Mouse (Mus musculus) CH12.LX (cell line): Measurements from ENCODE around the gene Abcc2. TPM values are rescaled to one million over a fixed set of nuclear protein-coding genes. Genes with fewer than 3 reads are reported as not detected.

Experiments
- DNase-seq: peaks from one replicate; pipeline ENCODE4 v3.0.0-alpha.2; 2013; ENCODE audit errors: extremely low read depth
- H3K27ac ChIP-seq: 2 replicates; pipeline ENCODE4 v1.5.1; 2012; ENCODE audit warnings: low read depth, mild to moderate bottlenecking, control low read depth, moderate library complexity; ENCODE audit not compliant: insufficient read depth
- H3K27me3 ChIP-seq: replicated peaks from 2 replicates; pipeline ENCODE3; 2012; ENCODE audit warnings: inconsistent platforms
- H3K36me3 ChIP-seq, 2 experiments: replicated peaks in 1 of 2; 2 replicates each; pipeline versions ENCODE3 to v1.6.1; 2012; ENCODE audit warnings: inconsistent platforms in 1 of 2, low read length in 1 of 2, mild to moderate bottlenecking in 1 of 2, mixed read lengths in 1 of 2, moderate library complexity in 1 of 2; ENCODE audit not compliant: control insufficient read depth in 1 of 2, insufficient read depth in 1 of 2
- H3K4me1 ChIP-seq, 2 experiments: 2 replicates each; pipeline ENCODE4 v1.6.1; 2012; ENCODE audit warnings: inconsistent platforms in 1 of 2, moderate library complexity in 1 of 2; ENCODE audit not compliant: insufficient read depth in 2 of 2, control insufficient read depth in 1 of 2
- H3K4me2 ChIP-seq: 2 replicates; pipeline ENCODE4 v1.6.1; 2012; ENCODE audit warnings: low read depth, mild to moderate bottlenecking, control low read depth; ENCODE audit not compliant: poor library complexity, insufficient read depth, severe bottlenecking
- H3K4me3 ChIP-seq, 3 experiments: fragments of 150-350 bp in 1 of 3; sonication (generic) in 1 of 3; replicated peaks in 1 of 3; 2 replicates each; pipeline versions ENCODE3 to v1.5.1; 2011 to 2012; ENCODE audit warnings: low read depth in 2 of 3, low read length in 2 of 3, mild to moderate bottlenecking in 2 of 3, moderate library complexity in 2 of 3, control low read depth in 1 of 3, improper control_type of control experiment in 1 of 3, inconsistent platforms in 1 of 3, mixed read lengths in 1 of 3; ENCODE audit not compliant: poor library complexity in 1 of 3
- H3K79me2 ChIP-seq: replicated peaks from 2 replicates; pipeline ENCODE4 v1.6.1; 2012; ENCODE audit warnings: mild to moderate bottlenecking, moderate library complexity; ENCODE audit not compliant: control insufficient read depth, poor library complexity, insufficient read depth, severe bottlenecking; ENCODE audit errors: extremely low read depth
- H3K9ac ChIP-seq: 2 replicates; pipeline ENCODE4 v1.6.1; 2012; ENCODE audit warnings: low read depth, mild to moderate bottlenecking, control low read depth, moderate library complexity; ENCODE audit not compliant: insufficient read depth
- H3K9me3 ChIP-seq: replicated peaks from 2 replicates; pipeline ENCODE3; 2012; ENCODE audit warnings: low read length, inconsistent platforms, mixed read lengths
- BHLHE40 ChIP-seq: IDR thresholded peaks from 2 replicates; pipeline ENCODE4 v1.6.1; 2011; ENCODE audit warnings: mild to moderate bottlenecking, low read depth, low read length, improper control_type of control experiment
- CTCF ChIP-seq, 2 experiments: IDR thresholded peaks in 1 of 2; conservative IDR thresholded peaks in 1 of 2; 2 replicates each; pipeline ENCODE4 v1.5.1; 2011 to 2012; ENCODE audit warnings: low read depth in 2 of 2, low read length in 2 of 2, improper control_type of control experiment in 1 of 2, inconsistent platforms in 1 of 2, mild to moderate bottlenecking in 1 of 2, moderate library complexity in 1 of 2
- E2F4 ChIP-seq: IDR thresholded peaks from 2 replicates; pipeline ENCODE4 v1.6.1; 2011; ENCODE audit warnings: low read depth, low read length, improper control_type of control experiment; ENCODE audit not compliant: insufficient replicate concordance
- ELF1 ChIP-seq: IDR thresholded peaks from 2 replicates; pipeline ENCODE4 v1.6.1; 2014; ENCODE audit warnings: low read depth, mild to moderate bottlenecking, inconsistent platforms, low read length, improper control_type of control experiment
- HCFC1 ChIP-seq: IDR thresholded peaks from 2 replicates; pipeline ENCODE4 v1.6.1; 2012; ENCODE audit warnings: low read depth, mild to moderate bottlenecking, inconsistent platforms, low read length, improper control_type of control experiment
- JUND ChIP-seq: conservative IDR thresholded peaks from 2 replicates; pipeline ENCODE4 v1.6.1; 2011; ENCODE audit warnings: low read depth, low read length, improper control_type of control experiment
- MAFK ChIP-seq: IDR thresholded peaks from 2 replicates; pipeline ENCODE4 v1.6.1; 2011; ENCODE audit warnings: low read length, improper control_type of control experiment; ENCODE audit not compliant: insufficient replicate concordance
- MAX ChIP-seq: IDR thresholded peaks from 2 replicates; pipeline ENCODE4 v1.6.1; 2011; ENCODE audit warnings: low read length, improper control_type of control experiment
- MAZ ChIP-seq: IDR thresholded peaks from 2 replicates; pipeline ENCODE4 v1.6.1; 2012; ENCODE audit warnings: low read depth, mild to moderate bottlenecking, inconsistent platforms, low read length, improper control_type of control experiment, moderate library complexity
- MXI1 ChIP-seq: IDR thresholded peaks from 2 replicates; pipeline ENCODE4 v1.6.1; 2011; ENCODE audit warnings: mild to moderate bottlenecking, low read depth, low read length, improper control_type of control experiment
- MYC ChIP-seq: IDR thresholded peaks from 2 replicates; pipeline ENCODE4 v1.6.1; 2011; ENCODE audit warnings: low read depth, mild to moderate bottlenecking, improper control_type of control experiment, low read length
- PAX5 ChIP-seq: IDR thresholded peaks from 2 replicates; pipeline ENCODE4 v1.6.1; 2012; ENCODE audit warnings: low read length, inconsistent platforms, mixed read lengths
- POLR2A ChIP-seq: IDR thresholded peaks from 2 replicates; pipeline ENCODE4 v1.6.1; 2011; ENCODE audit warnings: low read depth, mild to moderate bottlenecking, improper control_type of control experiment, low read length
- RAD21 ChIP-seq: IDR thresholded peaks from 2 replicates; pipeline ENCODE4 v1.6.1; 2011; ENCODE audit warnings: low read depth, mild to moderate bottlenecking, low read length, improper control_type of control experiment, moderate library complexity
- RCOR1 ChIP-seq: conservative IDR thresholded peaks from 2 replicates; pipeline ENCODE4 v1.6.1; 2012; ENCODE audit warnings: low read depth, mild to moderate bottlenecking, inconsistent platforms, low read length, improper control_type of control experiment
- SMC3 ChIP-seq: IDR thresholded peaks from 2 replicates; pipeline ENCODE4 v1.6.1; 2011; ENCODE audit warnings: low read depth, low read length, improper control_type of control experiment
- TBP ChIP-seq: conservative IDR thresholded peaks from 2 replicates; pipeline ENCODE4 v1.6.1; 2011; ENCODE audit warnings: low read depth, low read length, improper control_type of control experiment
- UBTF ChIP-seq: IDR thresholded peaks from 2 replicates; pipeline ENCODE4 v1.6.1; 2012; ENCODE audit warnings: low read depth, mild to moderate bottlenecking, inconsistent platforms, low read length, improper control_type of control experiment, moderate library complexity
- ZMIZ1 ChIP-seq: IDR thresholded peaks from 2 replicates; pipeline ENCODE4 v1.6.1; 2012; ENCODE audit warnings: low read depth, mild to moderate bottlenecking, inconsistent platforms, low read length, improper control_type of control experiment
- ZNF384 ChIP-seq: IDR thresholded peaks from 2 replicates; pipeline ENCODE4 v1.6.1; 2012; ENCODE audit warnings: low read depth, low read length, improper control_type of control experiment, inconsistent platforms
- dilution Hi-C: fragments of 300-500 bp; cut with MboI; formaldehyde crosslinking; loops from 2 replicates; pipeline ENCODE4 v1.14.3; 2020; ENCODE audit warnings: low sequenced_read_pairs; ENCODE audit not compliant: extremely low pct_unique_long_range_greater_than_20kb, extremely low pct_ligation_motif_present
- in situ Hi-C: fragments of 300-500 bp; cut with MboI; formaldehyde crosslinking; loops from 3 replicates; pipeline ENCODE4 v1.14.3; 2019; ENCODE audit warnings: low sequenced_read_pairs, low pct_ligation_motif_present, low pct_unique_long_range_greater_than_20kb, mixed read lengths
- polyA plus RNA-seq: library from polyadenylated mRNA; unstranded; fragments of >175 nt; gene quantifications from 2 replicates; pipeline ENCODE4 v1.2.1, GENCODE M21; 2012; ENCODE audit warnings: low read depth; ENCODE audit not compliant: insufficient read length
- total RNA-seq, 2 experiments: library from RNA; depleted of rRNA; stranded (reverse); fragments of 300-350 nt in 1 of 2; fragments of >200 nt in 1 of 2; gene quantifications; 2 replicates each; pipeline ENCODE4 v1.2.3; 2012 to 2014

Gene Abcc2
- total and polyA plus RNA-seq, 3 experiments: 0.08 to 0.39 (median 0.09) TPM

GRCm38 (mm10) chr19:43886371-43887099 is 104.5 kb downstream of the Abcc2 start:
- H3K4me3 ChIP-seq: no peak overlapping the region
- no peaks in the 10 kb centered on the region for H3K27me3 ChIP-seq
- no peak overlapping the region for H3K27ac ChIP-seq
- H3K9me3 ChIP-seq: peaks cover 1% of the 10 kb centered on the region
- H3K9ac ChIP-seq: no peak overlapping the region
- TF ChIP-seq RCOR1 (no peak), JUND (no peak), HCFC1 (no peak), PAX5 (no peak), TBP (no peak), ZMIZ1 (no peak), MAZ (no peak), MAFK (no peak), ELF1 (no peak), SMC3 (no peak), POLR2A (no peak), UBTF (no peak), MAX (no peak), MYC (no peak), ZNF384 (no peak), RAD21 (no peak), CTCF (conservative IDR thresholded peaks at IDR 0.05 in 1 of 2, IDR thresholded peaks at IDR 0.05 in 1 of 2; ENCODE audit: low read depth in 2 of 2, low read length in 2 of 2) (no peak), BHLHE40 (no peak), E2F4 (no peak), MXI1 (no peak)
- TF ChIP-seq, all 38 proteins: peak for 0
- Histone ChIP-seq H3K36me3 (peaks cover 0 to 27% of the 10 kb centered on the region in 2 experiments), H3K4me2 (no peak overlapping the region), H3K4me1 (peaks cover 0 to 15% of the 10 kb centered on the region in 2 experiments; a peak in 2 of 4 replicates), H3K79me2 (no peaks in the 10 kb centered on the region)
- dilution Hi-C loops (no loop called here), in situ Hi-C loops (no loop called here)
- no peak for DNase-seq

- TF ChIP-seq RCOR1: no peak
- TF ChIP-seq CTCF (conservative IDR thresholded peaks at IDR 0.05 in 1 of 2, IDR thresholded peaks at IDR 0.05 in 1 of 2; ENCODE audit: low read depth in 2 of 2, low read length in 2 of 2): peak in 1 of 2 experiments; percentile 18; a peak in 1 of 4 replicates
- Histone ChIP-seq H3K4me3 (no peak overlapping the region), H3K4me2 (no peak overlapping the region), H3K36me3 (peaks cover 0 to 28% of the 10 kb centered on the region in 2 experiments), H3K79me2 (no peaks in the 10 kb centered on the region), H3K9me3 (no peaks in the 10 kb centered on the region), H3K27me3 (no peaks in the 10 kb centered on the region), H3K9ac (no peak overlapping the region), H3K27ac (no peak overlapping the region), H3K4me1 (peaks cover 0 to 15% of the 10 kb centered on the region in 2 experiments; a peak in 2 of 4 replicates)
- dilution Hi-C loops: no loop called here
- in situ Hi-C loops: no loop called here
- DNase-seq: no peak
Measured at GRCm38 (mm10) chr19:43887242-43887641, 105.2 kb downstream of the Abcc2 start.
